Mouse (Mus musculus) neural tube, embryonic 13.5 days (tissue): Measurements from ENCODE around the gene Gm7714. TPM values are rescaled to one million over a fixed set of nuclear protein-coding genes. Genes with fewer than 3 reads are reported as not detected.
"Not testable (repeated sequence)": the region's sequence is repeated elsewhere in the genome, so short reads cannot be mapped to it uniquely, and the experiment has no call there.

Experiments used
- ATAC-seq: fragments of 200-750 bp; cut with Nextera tagmentation; 2 replicates; pipeline ENCODE4 v1.8.0; 2017; ENCODE audit warnings: low read depth, mild to moderate bottlenecking, moderate TSS enrichment, moderate library complexity
- H3K27ac ChIP-seq: fragments of 300-500 bp; sonication (generic); replicated peaks from 2 replicates; pipeline ENCODE4 v1.5.1; 2015; ENCODE audit warnings: moderate library complexity, mild to moderate bottlenecking, inconsistent platforms
- H3K27me3 ChIP-seq: fragments of 300-500 bp; sonication (generic); 2 replicates; pipeline ENCODE4 v1.6.1; 2015; ENCODE audit warnings: mild to moderate bottlenecking, inconsistent platforms
- H3K36me3 ChIP-seq: fragments of 300-500 bp; sonication (generic); 2 replicates; pipeline ENCODE4 v1.6.1; 2015; ENCODE audit warnings: mild to moderate bottlenecking, inconsistent platforms
- H3K4me1 ChIP-seq: fragments of 300-500 bp; sonication (generic); replicated peaks from 2 replicates; pipeline ENCODE4 v1.6.1; 2015; ENCODE audit warnings: inconsistent platforms
- H3K4me2 ChIP-seq: fragments of 300-500 bp; sonication (generic); 2 replicates; pipeline ENCODE4 v1.6.1; 2015; ENCODE audit warnings: inconsistent platforms, mild to moderate bottlenecking, moderate library complexity
- H3K4me3 ChIP-seq: fragments of 300-500 bp; sonication (generic); 2 replicates; pipeline ENCODE4 v1.5.1; 2015; ENCODE audit warnings: mild to moderate bottlenecking, inconsistent platforms
- H3K9ac ChIP-seq: fragments of 300-500 bp; sonication (generic); 2 replicates; pipeline ENCODE4 v1.6.1; 2015; ENCODE audit warnings: moderate library complexity, mild to moderate bottlenecking, inconsistent platforms
- H3K9me3 ChIP-seq: fragments of 300-500 bp; sonication (generic); 2 replicates; pipeline ENCODE4 v1.6.1; 2016; ENCODE audit warnings: inconsistent platforms
- WGBS: fragments of 180-500 bp; shearing (Covaris S2); methylation state at CpG from one replicate; pipeline ENCODE4 v1.1.7; 2015; 5-methylcytosine and 5-hydroxymethylcytosine counted together
- polyA plus RNA-seq: library from polyadenylated mRNA; unstranded; fragments of >200 nt; fragmentation: Nextera tagmentation; extraction: Ambion mirVana; gene quantifications from 2 replicates; pipeline ENCODE4 v1.2.1, GENCODE M21; 2015

The Gm7714 gene
- polyA plus RNA-seq, result not detected in 2 replicates

DNA sequence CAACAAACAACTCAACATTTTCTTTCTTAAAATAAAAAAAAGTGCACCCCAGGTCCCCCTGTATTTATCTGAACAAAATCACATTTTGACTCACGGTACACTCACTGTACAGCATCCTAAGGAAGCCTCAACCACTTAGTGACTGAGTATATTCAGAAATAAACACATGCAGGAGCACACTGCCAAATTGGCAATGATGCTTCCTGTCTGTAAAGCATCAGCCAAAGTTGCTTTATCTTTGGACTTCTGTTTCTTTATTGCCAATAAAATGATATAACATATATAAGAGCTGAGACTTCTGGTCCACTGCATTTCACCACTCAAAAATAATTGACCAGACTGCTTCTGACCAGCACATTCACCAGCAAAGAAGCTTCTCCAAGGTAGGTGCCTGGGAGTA lies at the start of gene Gm7714:
Gm7714 (plus strand) TSS at position 301 of the 400 bp plus-strand sequence.
- Histone ChIP-seq H3K27ac (no peak within 1 kb of the TSS), H3K4me2 (no peak within 1 kb of the TSS), H3K27me3 (no peaks in the 10 kb centered on the region), H3K36me3 (no peaks in the 10 kb centered on the region), H3K9ac (no peak within 1 kb of the TSS), H3K4me3 (no peak within 1 kb of the TSS), H3K9me3 (no peaks in the 10 kb centered on the region), H3K4me1 (no peaks in the 10 kb centered on the region)
- WGBS, result 93% methylated on average over 1 of the region's 1 CpGs
- no peak for ATAC-seq

DNA sequence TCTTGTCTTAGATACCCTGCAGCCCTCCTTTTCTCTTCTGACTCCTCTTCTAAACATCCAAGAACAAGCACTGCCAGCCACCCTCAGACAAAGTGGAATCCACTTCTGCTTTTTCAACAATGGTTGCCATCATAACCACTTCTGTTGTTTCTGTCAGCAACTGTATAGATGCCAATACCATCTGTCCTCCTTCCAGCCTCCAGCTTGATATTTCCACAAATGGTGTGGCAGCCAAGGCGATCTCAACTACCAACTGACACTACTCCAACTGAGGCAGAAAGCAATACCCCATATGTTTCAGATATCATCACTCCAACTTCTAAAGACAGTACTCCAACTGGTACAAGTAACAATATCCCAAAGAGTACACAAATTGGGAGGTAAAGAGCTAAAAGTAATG lies 12.2 kb upstream of the Gm7714 start:
- 97% methylated on average over 1 of the region's 1 CpGs for WGBS
- no peak for ATAC-seq
- Histone ChIP-seq H3K9me3 (no peaks in the 10 kb centered on the region), H3K27me3 (no peaks in the 10 kb centered on the region), H3K4me1 (no peaks in the 10 kb centered on the region), H3K9ac (no peak overlapping the region), H3K4me2 (no peak overlapping the region), H3K36me3 (no peaks in the 10 kb centered on the region), H3K27ac (no peak overlapping the region), H3K4me3 (no peak overlapping the region)

DNA sequence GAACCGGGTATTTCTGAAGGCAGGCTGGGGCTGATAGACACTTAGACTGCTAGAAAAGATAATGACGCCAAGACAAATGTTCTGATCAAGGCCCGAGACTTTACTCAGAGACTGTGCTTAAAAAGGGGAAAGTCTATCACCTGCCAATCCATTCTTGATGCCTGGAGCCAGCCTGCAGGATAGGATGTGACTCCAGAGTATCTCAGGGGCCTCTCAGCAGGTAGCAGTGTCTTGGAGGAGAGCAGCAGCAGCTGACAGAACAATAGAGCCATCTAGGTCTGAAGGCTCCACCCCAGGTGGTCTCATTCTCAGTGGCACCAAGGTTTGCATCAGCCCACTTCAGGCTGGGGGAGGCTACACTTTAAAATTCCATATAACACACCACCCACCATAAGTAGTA lies 42.6 kb downstream of the Gm7714 start:
- not testable (repeated sequence) for H3K4me1 ChIP-seq, H3K36me3 ChIP-seq, H3K9ac ChIP-seq, H3K9me3 ChIP-seq, H3K27me3 ChIP-seq, H3K4me2 ChIP-seq, ATAC-seq, H3K27ac ChIP-seq, H3K4me3 ChIP-seq
- 69% methylated on average over 3 of the region's 3 CpGs for WGBS

DNA sequence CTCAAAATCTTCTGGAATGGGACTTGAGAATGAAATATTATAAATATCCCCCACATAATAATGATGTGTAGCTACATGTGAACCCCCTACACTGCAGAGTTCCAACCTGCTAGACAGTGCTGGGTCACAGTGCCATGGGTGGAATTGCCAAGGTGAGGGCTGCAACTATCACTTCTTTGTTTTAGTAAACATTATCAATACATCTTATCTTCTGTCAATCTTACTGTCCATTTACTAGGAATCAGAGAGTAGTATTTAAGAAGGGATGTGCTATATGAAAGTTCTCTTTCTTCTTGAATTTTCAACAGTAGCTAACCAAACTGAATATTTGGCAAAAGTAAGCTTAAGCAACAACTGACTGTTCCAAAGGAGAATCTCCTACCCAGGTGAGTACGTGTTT lies 48.3 kb downstream of the Gm7714 start, which contains the start of gene Prol1:
Prol1 (plus strand) TSS at position 301 of the 400 bp plus-strand sequence.
- Histone ChIP-seq H3K4me1 (no peaks in the 10 kb centered on the region), H3K27ac (no peak within 1 kb of the TSS), H3K36me3 (no peaks in the 10 kb centered on the region), H3K9me3 (no peaks in the 10 kb centered on the region), H3K4me2 (no peak within 1 kb of the TSS), H3K27me3 (no peaks in the 10 kb centered on the region), H3K9ac (no peak within 1 kb of the TSS), H3K4me3 (no peak within 1 kb of the TSS)
- ATAC-seq, result no peak
- WGBS, result 94% methylated on average over 1 of the region's 1 CpGs

Other genes starting within 250 kb of the Gm7714 start
- not detected in 2 replicates for gene Smr2, start 182.4 kb upstream of the Gm7714 start, polyA plus RNA-seq
- gene Gm11116, start 157.4 kb upstream of the Gm7714 start, polyA plus RNA-seq, result not detected in 2 replicates
- not detected in 2 replicates for gene Gm11115, start 114.8 kb upstream of the Gm7714 start, polyA plus RNA-seq
- gene Prol1, start 48.4 kb downstream of the Gm7714 start, polyA plus RNA-seq, result not detected in 2 replicates
- gene Amtn, start 107.2 kb downstream of the Gm7714 start, polyA plus RNA-seq, result not detected in 2 replicates
- not detected in 2 replicates for gene Ambn, start 187.1 kb downstream of the Gm7714 start, polyA plus RNA-seq
- not detected in 2 replicates for gene Enam, start 219.1 kb downstream of the Gm7714 start, polyA plus RNA-seq